Mouse (Mus musculus) forebrain, embryonic 11.5 days (tissue): ENCODE measurements around the gene Slc38a7. TPM values are rescaled to one million over a fixed set of nuclear protein-coding genes. Genes with fewer than 3 reads are reported as not detected.

Source experiments
- ATAC-seq: fragments of 200-750 bp; cut with Nextera tagmentation; replicated peaks from 2 replicates; pipeline ENCODE4 v1.8.0; 2017; ENCODE audit warnings: moderate TSS enrichment; ENCODE audit not compliant: low FRiP score
- DNase-seq: peaks from one replicate; pipeline ENCODE4 v3.0.0-alpha.2; 2017; ENCODE audit warnings: low spot score
- H3K27ac ChIP-seq: fragments of 300-500 bp; sonication (generic); 2 replicates; pipeline ENCODE4 v1.5.1; 2014; ENCODE audit warnings: low read depth, low read length
- H3K27me3 ChIP-seq: fragments of 300-500 bp; sonication (generic); 2 replicates; pipeline ENCODE4 v1.6.1; 2014; ENCODE audit warnings: mild to moderate bottlenecking, low read length, mixed read lengths; ENCODE audit not compliant: control insufficient read depth, insufficient read depth
- H3K36me3 ChIP-seq: fragments of 300-500 bp; sonication (generic); 2 replicates; pipeline ENCODE4 v1.6.1; 2014; ENCODE audit warnings: mild to moderate bottlenecking, low read length, moderate library complexity, mixed read lengths; ENCODE audit not compliant: control insufficient read depth, insufficient read depth
- H3K4me1 ChIP-seq: fragments of 300-500 bp; sonication (generic); replicated peaks from 2 replicates; pipeline ENCODE4 v1.6.1; 2014; ENCODE audit warnings: low read length, mixed read lengths; ENCODE audit not compliant: control insufficient read depth, insufficient read depth
- H3K4me2 ChIP-seq: fragments of 300-500 bp; sonication (generic); 2 replicates; pipeline ENCODE4 v1.6.1; 2014; ENCODE audit warnings: low read depth, mild to moderate bottlenecking, low read length, moderate library complexity, mixed read lengths; ENCODE audit not compliant: severe bottlenecking
- H3K4me3 ChIP-seq: fragments of 300-500 bp; sonication (generic); 2 replicates; pipeline ENCODE4 v1.5.1; 2014; ENCODE audit warnings: low read depth, low read length
- H3K9ac ChIP-seq: fragments of 300-500 bp; sonication (generic); 2 replicates; pipeline ENCODE4 v1.6.1; 2014; ENCODE audit warnings: low read length
- H3K9me3 ChIP-seq: fragments of 300-500 bp; sonication (generic); 2 replicates; pipeline ENCODE4 v1.6.1; 2016; ENCODE audit warnings: low read length, mixed read lengths; ENCODE audit not compliant: control insufficient read depth
- WGBS: fragments of 180-500 bp; shearing (Covaris S2); extraction: QIAGEN DNeasy Blood & Tissue Kit; methylation state at CpG from one replicate; pipeline ENCODE4 v1.1.7; 2014; 5-methylcytosine and 5-hydroxymethylcytosine counted together
- polyA plus RNA-seq: library from polyadenylated mRNA; unstranded; fragments of >200 nt; fragmentation: Nextera tagmentation; extraction: Ambion mirVana; gene quantifications from 2 replicates; pipeline ENCODE4 v1.2.1, GENCODE M21; 2014

Slc38a7 gene
- 19.6 and 20.3 TPM in 2 replicates for polyA plus RNA-seq

- Histone ChIP-seq H3K4me2 (peak within 1 kb of the TSS; percentile 87), H3K4me1 (peaks cover 3% of the 10 kb centered on the region; the same call in 1 of the 2 replicates), H3K27me3 (no peaks in the 10 kb centered on the region), H3K9ac (peak within 1 kb of the TSS; percentile 58), H3K4me3 (peak within 1 kb of the TSS; percentile 71), H3K27ac (no peak within 1 kb of the TSS), H3K36me3 (no peaks in the 10 kb centered on the region), H3K9me3 (no peaks in the 10 kb centered on the region)
- 13% methylated on average over 22 of the region's 22 CpGs for WGBS
- peak; percentile 97 for ATAC-seq
- peak; percentile 75 for DNase-seq
Observed at GRCm38 (mm10) chr8:95853102-95853843, at the start of gene Slc38a7. Gene Slc38a7 (minus strand): TSS chr8:95853539.

- H3K36me3 ChIP-seq: no peaks in the 10 kb centered on the region
- no peak overlapping the region for H3K9ac ChIP-seq
- WGBS: 29% methylated on average over 7 of the region's 7 CpGs
- DNase-seq (no peak), ATAC-seq (no peak)
- no peak overlapping the region for H3K27ac ChIP-seq
- H3K27me3 ChIP-seq: no peaks in the 10 kb centered on the region
- no peaks in the 10 kb centered on the region for H3K4me1 ChIP-seq
- no peaks in the 10 kb centered on the region for H3K9me3 ChIP-seq
- H3K4me3 ChIP-seq: no peak overlapping the region
- H3K4me2 ChIP-seq: no peak overlapping the region
Observed at GRCm38 (mm10) chr8:95901864-95902263, 48.5 kb upstream of the Slc38a7 start.

DNA sequence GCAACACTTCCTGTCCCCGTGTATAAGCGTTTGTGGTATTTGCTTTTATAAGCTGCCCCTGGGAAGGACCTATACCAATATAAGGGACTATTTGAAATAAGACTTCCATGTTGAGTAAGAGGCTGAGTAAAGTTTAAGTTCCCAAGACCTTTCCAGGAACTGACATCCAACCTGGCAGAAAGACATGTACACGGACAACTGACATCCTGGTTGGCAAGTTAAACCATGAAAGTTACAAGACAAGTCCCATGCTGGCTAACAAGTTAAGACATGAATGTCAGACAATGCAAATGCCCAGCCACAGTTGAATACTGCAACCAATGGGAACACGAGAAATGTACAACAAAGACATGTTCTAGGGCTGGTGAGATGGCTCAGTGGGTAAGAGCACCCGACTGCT, 40.4 kb upstream of the Slc38a7 start:
- H3K4me3 ChIP-seq: no peak overlapping the region
- DNase-seq (no peak), ATAC-seq (no peak)
- H3K27me3 ChIP-seq: no peaks in the 10 kb centered on the region
- 83% methylated on average over 5 of the region's 5 CpGs for WGBS
- H3K36me3 ChIP-seq: no peaks in the 10 kb centered on the region
- no peaks in the 10 kb centered on the region for H3K4me1 ChIP-seq
- no peak overlapping the region for H3K9ac ChIP-seq
- H3K27ac ChIP-seq: no peak overlapping the region
- no peaks in the 10 kb centered on the region for H3K9me3 ChIP-seq
- H3K4me2 ChIP-seq: no peak overlapping the region

GRCm38 (mm10) chr8:95888285-95889136, 35.2 kb upstream of the Slc38a7 start, which contains the start of gene Got2:
Gene Got2 (minus strand): TSS chr8:95888547.
- Histone ChIP-seq H3K4me3 (peak within 1 kb of the TSS; percentile 87), H3K36me3 (no peaks in the 10 kb centered on the region), H3K27ac (peak within 1 kb of the TSS; percentile 72), H3K9me3 (no peaks in the 10 kb centered on the region), H3K4me1 (peaks cover 8% of the 10 kb centered on the region; the same call in 1 of the 2 replicates), H3K4me2 (peak within 1 kb of the TSS; percentile 79), H3K9ac (peak within 1 kb of the TSS; percentile 78), H3K27me3 (no peaks in the 10 kb centered on the region)
- whole genome bisulfite sequencing: 9% methylated on average over 31 of the region's 31 CpGs
- DNase-seq: peak; percentile 96
- peak; percentile 86 for ATAC-seq

GRCm38 (mm10) chr8:95887578-95888284, 34.4 kb upstream of the Slc38a7 start:
- DNase-seq (peak; percentile 91), ATAC-seq (peak; percentile 99)
- Histone ChIP-seq H3K9ac (peak overlapping the region; percentile 78), H3K27me3 (no peaks in the 10 kb centered on the region), H3K36me3 (no peaks in the 10 kb centered on the region), H3K9me3 (no peaks in the 10 kb centered on the region), H3K4me3 (peak overlapping the region; percentile 87), H3K27ac (peak overlapping the region; percentile 72), H3K4me2 (peak overlapping the region; percentile 79), H3K4me1 (peaks cover 8% of the 10 kb centered on the region; the same call in 1 of the 2 replicates)
- WGBS: under 1% methylated on average over 38 of the region's 38 CpGs

DNA sequence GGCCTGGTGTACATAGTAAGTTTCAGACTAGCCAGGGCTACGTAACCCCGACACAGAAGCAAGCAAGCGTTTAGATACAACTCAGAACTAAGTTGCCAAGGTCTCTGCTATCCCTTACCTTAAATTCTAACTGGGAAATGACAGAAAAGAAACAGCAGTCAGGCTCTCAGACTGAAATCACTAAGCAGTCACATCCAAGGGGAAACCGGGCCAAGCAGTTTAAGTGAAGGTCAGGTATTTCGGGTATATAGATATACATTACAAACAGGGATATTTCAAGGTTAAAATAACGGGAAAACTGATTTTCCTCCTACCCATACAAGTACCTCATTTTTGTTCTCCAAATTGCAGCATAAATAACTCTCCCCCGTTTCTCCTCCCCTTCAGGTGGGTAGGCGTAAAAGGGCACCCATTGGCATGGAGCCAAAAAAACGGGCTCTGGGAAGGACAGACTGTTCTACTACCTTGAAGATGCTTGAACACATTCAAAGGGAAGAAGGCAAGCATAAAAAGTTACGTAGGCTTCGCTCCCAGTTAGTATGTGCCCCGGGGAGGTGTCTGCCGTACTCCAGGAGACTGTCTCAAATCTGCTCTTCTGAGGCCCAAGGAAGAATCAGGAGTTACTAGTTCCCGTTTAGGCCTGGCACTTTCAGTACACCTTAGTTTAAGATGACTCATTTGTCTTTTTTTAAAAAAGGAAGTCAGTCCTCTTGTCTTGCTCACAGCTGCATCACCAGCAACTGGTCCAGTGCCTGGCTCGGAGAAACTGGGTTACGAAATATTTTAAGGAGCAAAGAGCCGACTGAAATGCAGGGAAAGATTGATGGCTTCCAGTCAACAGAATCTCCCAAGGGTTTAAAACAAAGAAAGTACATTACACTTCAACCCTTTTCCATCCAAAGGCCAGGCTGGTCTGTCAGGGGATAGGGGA, 33.6 kb upstream of the Slc38a7 start:
- H3K27me3 ChIP-seq: no peaks in the 10 kb centered on the region
- peak overlapping the region; percentile 79 for H3K4me2 ChIP-seq
- DNase-seq: no peak
- H3K9ac ChIP-seq: peak overlapping the region; percentile 78
- H3K4me1 ChIP-seq: peaks cover 8% of the 10 kb centered on the region; the same call in 1 of the 2 replicates
- no peak overlapping the region for H3K27ac ChIP-seq
- H3K36me3 ChIP-seq: no peaks in the 10 kb centered on the region
- no peak for ATAC-seq
- no peaks in the 10 kb centered on the region for H3K9me3 ChIP-seq
- peak overlapping the region; percentile 87 for H3K4me3 ChIP-seq
- 80% methylated on average over 17 of the region's 17 CpGs for WGBS

DNA sequence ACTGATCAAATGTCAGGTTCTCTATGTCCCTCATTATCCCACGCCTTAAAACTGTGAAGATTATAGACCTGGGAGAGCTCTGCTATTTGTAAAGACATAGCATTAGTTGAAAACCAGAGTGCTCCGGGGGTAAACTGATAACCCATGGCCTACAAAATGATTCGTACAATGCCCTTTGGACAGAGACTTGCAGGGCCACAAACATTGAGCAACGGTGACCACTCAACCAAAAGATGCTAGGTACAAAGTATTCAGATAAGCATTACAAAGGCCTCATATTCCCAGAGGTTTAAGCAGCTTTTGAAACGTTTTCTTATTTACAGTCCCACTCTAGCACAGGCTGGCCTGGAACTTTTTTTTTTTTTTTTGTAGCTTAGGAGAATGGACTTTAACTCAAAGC, 32.6 kb upstream of the Slc38a7 start:
- WGBS: 88% methylated on average over 5 of the region's 5 CpGs
- H3K4me1 ChIP-seq: peaks cover 8% of the 10 kb centered on the region; the same call in 1 of the 2 replicates
- no peak for DNase-seq
- H3K9me3 ChIP-seq: no peaks in the 10 kb centered on the region
- H3K27ac ChIP-seq: no peak overlapping the region
- no peak overlapping the region for H3K4me3 ChIP-seq
- no peak overlapping the region for H3K9ac ChIP-seq
- no peaks in the 10 kb centered on the region for H3K36me3 ChIP-seq
- ATAC-seq: no peak
- no peaks in the 10 kb centered on the region for H3K27me3 ChIP-seq
- H3K4me2 ChIP-seq: no peak overlapping the region
